Mouse (Mus musculus): ENCODE data around the gene Ago3.

GRCm38 (mm10) chr4:126343451-126343850 is 85.9 kb downstream of the Ago3 start:
- TF ChIP-seq CTCF (conservative IDR thresholded peaks at IDR 0.05 in 1 of 2, IDR thresholded peaks at IDR 0.05 in 1 of 2; ENCODE audit: low read depth in 2 of 2, low read length in 2 of 2) (no peak), ZC3H11A (IDR thresholded peaks at IDR 0.05; ENCODE audit: low read depth, low read length) (no peak), MAX (IDR thresholded peaks at IDR 0.05; ENCODE audit: low read length) (no peak), JUN (IDR thresholded peaks at IDR 0.05; ENCODE audit: insufficient read depth, low read depth, low read length) (no peak), RCOR1 (conservative IDR thresholded peaks at IDR 0.05; ENCODE audit: low read depth, low read length) (no peak), TCF12 (IDR thresholded peaks at IDR 0.05; ENCODE audit: low read depth, low read length) (no peak)

All from CH12.LX (cell line).